ENCODE assay signal across 8 mouse cellular contexts in genomic region chr6:137558840-137559239, GRCm38 (mm10).
DNase-seq lines count a peak whose midpoint lies in the region; TF ChIP-seq lines count a peak whose summit lies in the region.
"Had no signal": no experiment of that assay in that cellular context is flagged by ENCODE, and none has a peak within 500 bp of the region (broad histone marks: within the 10 kb centered on the region; RNA-seq: fewer than 3 reads in every experiment).

No protein-coding gene starts in this region.

- H3K79me2 ChIP-seq in liver, adult 2 months (ENCODE audit: control insufficient read depth, insufficient read depth, low read length), result no peaks in the 10 kb centered on the region

- H3K4me3 ChIP-seq in liver, adult 2 months (ENCODE audit: insufficient read depth, low read depth, low read length), result no peak overlapping the region
- H3K4me3 ChIP-seq: embryonic facial prominence, embryonic 13.5 days had no signal

- DNase-seq in Muller cell, postnatal 12 days (ENCODE audit: inconsistent ontology term), result peak; percentile 36
- peak; percentile 74 for DNase-seq in adrenal gland, postnatal 14 days
- peak; percentile 90 to 91 for DNase-seq in heart, adult 9 months (ENCODE audit: low spot score in 2 of 2)
- peak; percentile 31 for DNase-seq in liver, adult 2 months (ENCODE audit: extremely low read depth, low read depth, low spot score)
- DNase-seq in right cerebral cortex, postnatal 25 days, result peak; percentile 43
- no peak for DNase-seq in cerebellum, adult 11 months
- DNase-seq in cerebellum, postnatal 36 days, result no peak

- no peak for TF ChIP-seq CTCF in liver, adult 2 months (IDR thresholded peaks at IDR 0.05; ENCODE audit: low read depth, low read length)

- 0 out of 2 replicates have a peak overlapping the region, but pooled peaks have one; percentile 21 for H3K27ac ChIP-seq in liver, adult 2 months (replicated peaks; ENCODE audit: insufficient read depth, low read depth, low read length)

- no peak overlapping the region for H3K9ac ChIP-seq in liver, adult 2 months (ENCODE audit: low read depth, low read length)
- H3K9ac ChIP-seq: embryonic facial prominence, embryonic 13.5 days had no signal

- no peak for TF ChIP-seq POLR2A in liver, adult 2 months (IDR thresholded peaks at IDR 0.05; ENCODE audit: extremely low read depth, insufficient read depth, low read length)

- 63% methylated on average over 13 of the region's 13 CpGs for WGBS in liver, adult 2 months

- H3K4me1 ChIP-seq in liver, adult 2 months (ENCODE audit: control insufficient read depth, insufficient read depth, low read length), result peaks cover 3% of the 10 kb centered on the region; the same call in 1 of the 2 replicates

- H3K36me3 ChIP-seq in liver, adult 2 months (ENCODE audit: control insufficient read depth, insufficient read depth, low read length), result no peaks in the 10 kb centered on the region
- H3K36me3 ChIP-seq: embryonic facial prominence, embryonic 13.5 days had no signal

- no peaks in the 10 kb centered on the region for H3K27me3 ChIP-seq in liver, adult 2 months (ENCODE audit: control insufficient read depth, insufficient read depth, low read length)
- H3K27me3 ChIP-seq: embryonic facial prominence, embryonic 13.5 days had no signal

Comparison
In these comparisons a context has a peak if more than half of its experiments do, and no peak if none do; other contexts are left out.
1. DNase-seq: peak in Muller cell, postnatal 12 days (single experiment), adrenal gland, postnatal 14 days (single experiment), heart, adult 9 months (2 of 2), liver, adult 2 months (single experiment) and right cerebral cortex, postnatal 25 days (single experiment); none in cerebellum, adult 11 months (single experiment) and cerebellum, postnatal 36 days (0 of 2).